Mouse (Mus musculus) liver, embryonic 12.5 days (tissue): ENCODE data around the gene Pdlim4. TPM values are rescaled to one million over a fixed set of nuclear protein-coding genes. Genes with fewer than 3 reads are reported as not detected.
"Not testable (repeated sequence)": the region's sequence is repeated elsewhere in the genome, so short reads cannot be mapped to it uniquely, and the experiment has no call there.

Experiments
- ATAC-seq: fragments of 200-750 bp; cut with Nextera tagmentation; 2 replicates; pipeline ENCODE4 v1.8.0; 2017; ENCODE audit warnings: moderate number of reproducible peaks, mild to moderate bottlenecking, moderate library complexity
- H3K27ac ChIP-seq: fragments of 300-500 bp; sonication (generic); 2 replicates; pipeline ENCODE4 v1.5.1; 2016; ENCODE audit warnings: mild to moderate bottlenecking
- H3K27me3 ChIP-seq: fragments of 300-500 bp; sonication (generic); replicated peaks from 2 replicates; pipeline ENCODE4 v1.6.1; 2016; ENCODE audit warnings: mild to moderate bottlenecking, moderate library complexity
- H3K36me3 ChIP-seq: fragments of 300-500 bp; sonication (generic); 2 replicates; pipeline ENCODE4 v1.6.1; 2016; ENCODE audit warnings: mild to moderate bottlenecking, moderate library complexity
- H3K4me1 ChIP-seq: fragments of 300-500 bp; sonication (generic); 2 replicates; pipeline ENCODE4 v1.6.1; 2016
- H3K4me2 ChIP-seq: fragments of 300-500 bp; sonication (generic); 2 replicates; pipeline ENCODE4 v1.6.1; 2016; ENCODE audit warnings: mild to moderate bottlenecking, moderate library complexity
- H3K4me3 ChIP-seq: fragments of 300-500 bp; sonication (generic); 2 replicates; pipeline ENCODE4 v1.5.1; 2016; ENCODE audit warnings: mild to moderate bottlenecking, moderate library complexity
- H3K9ac ChIP-seq: fragments of 300-500 bp; sonication (generic); 2 replicates; pipeline ENCODE4 v1.6.1; 2016; ENCODE audit warnings: mild to moderate bottlenecking, moderate library complexity
- H3K9me3 ChIP-seq: fragments of 300-500 bp; sonication (generic); replicated peaks from 2 replicates; pipeline ENCODE4 v1.6.1; 2016; ENCODE audit warnings: mild to moderate bottlenecking, moderate library complexity
- WGBS: fragments of 180-500 bp; shearing (Covaris S2); methylation state at CpG from one replicate; pipeline ENCODE4 v1.1.7; 2016; ENCODE audit not compliant: insufficient replicate concordance; 5-methylcytosine and 5-hydroxymethylcytosine counted together
- polyA plus RNA-seq: library from polyadenylated mRNA; unstranded; fragments of >200 nt; fragmentation: Nextera tagmentation; extraction: Ambion mirVana; gene quantifications from 2 replicates; pipeline ENCODE4 v1.2.1, GENCODE M21; 2016

Pdlim4 gene
- polyA plus RNA-seq, 1 experiment from 2014 or later: 4.4 TPM

GRCm38 (mm10) chr11:54056132-54056531, 12.7 kb downstream of the Pdlim4 start:
- Histone ChIP-seq H3K4me3 (no peak overlapping the region), H3K27ac (no peak overlapping the region), H3K9ac (no peak overlapping the region), H3K36me3 (no peaks in the 10 kb centered on the region), H3K4me2 (no peak overlapping the region), H3K9me3 (no peaks in the 10 kb centered on the region), H3K4me1 (peaks cover 13% of the 10 kb centered on the region), H3K27me3 (peaks cover 45% of the 10 kb centered on the region)
- no peak for ATAC-seq
- WGBS: 56% methylated on average over 8 of the region's 8 CpGs

- H3K36me3 ChIP-seq: no peaks in the 10 kb centered on the region
- no peak overlapping the region for H3K9ac ChIP-seq
- H3K4me1 ChIP-seq: peaks cover 13% of the 10 kb centered on the region
- peaks cover 33% of the 10 kb centered on the region for H3K27me3 ChIP-seq
- no peak for ATAC-seq
- H3K4me3 ChIP-seq: no peak overlapping the region
- WGBS: 16% methylated on average over 6 of the region's 6 CpGs
- no peaks in the 10 kb centered on the region for H3K9me3 ChIP-seq
- H3K4me2 ChIP-seq: no peak overlapping the region
- H3K27ac ChIP-seq: no peak overlapping the region
These were observed 14.6 kb downstream of the Pdlim4 start for GRCm38 (mm10) chr11:54054257-54054656.

- Histone ChIP-seq H3K27ac (no peak overlapping the region), H3K36me3 (no peaks in the 10 kb centered on the region), H3K9ac (no peak overlapping the region; the same call in 1 of the 2 replicates), H3K9me3 (no peaks in the 10 kb centered on the region), H3K4me3 (no peak overlapping the region), H3K4me2 (no peak overlapping the region), H3K27me3 (peaks cover 21% of the 10 kb centered on the region), H3K4me1 (peaks cover 13% of the 10 kb centered on the region)
- WGBS: 54% methylated on average over 7 of the region's 7 CpGs
- peak; percentile 58; the same call in 1 of the 2 replicates for ATAC-seq
These were observed 15.7 kb downstream of the Pdlim4 start for GRCm38 (mm10) chr11:54053090-54053489.

- Histone ChIP-seq H3K4me1 (peaks cover 13% of the 10 kb centered on the region), H3K4me3 (no peak overlapping the region), H3K27me3 (0 out of 2 replicates have a peak, but pooled peaks cover 14% of the 10 kb centered on the region), H3K36me3 (no peaks in the 10 kb centered on the region), H3K27ac (no peak overlapping the region), H3K4me2 (no peak overlapping the region), H3K9ac (no peak overlapping the region), H3K9me3 (no peaks in the 10 kb centered on the region)
- 80% methylated on average over 5 of the region's 5 CpGs for WGBS
- ATAC-seq: no peak
These were observed 16.7 kb downstream of the Pdlim4 start for GRCm38 (mm10) chr11:54052128-54052527.

GRCm38 (mm10) chr11:54051161-54051560, 17.7 kb downstream of the Pdlim4 start:
- Histone ChIP-seq H3K4me3 (no peak overlapping the region), H3K36me3 (no peaks in the 10 kb centered on the region), H3K4me2 (no peak overlapping the region), H3K27ac (no peak overlapping the region), H3K4me1 (peaks cover 13% of the 10 kb centered on the region), H3K9me3 (no peaks in the 10 kb centered on the region), H3K9ac (no peak overlapping the region), H3K27me3 (0 out of 2 replicates have a peak, but pooled peaks cover 17% of the 10 kb centered on the region)
- ATAC-seq: no peak
- 68% methylated on average over 7 of the region's 7 CpGs for WGBS

GRCm38 (mm10) chr11:54050205-54050604, 18.6 kb downstream of the Pdlim4 start:
- WGBS: 66% methylated on average over 2 of the region's 2 CpGs
- no peak overlapping the region for H3K9ac ChIP-seq
- no peak for ATAC-seq
- no peak overlapping the region for H3K27ac ChIP-seq
- no peak overlapping the region for H3K4me2 ChIP-seq
- no peak overlapping the region for H3K4me3 ChIP-seq
- H3K27me3 ChIP-seq: 0 out of 2 replicates have a peak, but pooled peaks cover 11% of the 10 kb centered on the region
- no peaks in the 10 kb centered on the region for H3K36me3 ChIP-seq
- no peaks in the 10 kb centered on the region for H3K9me3 ChIP-seq
- peaks cover 13% of the 10 kb centered on the region for H3K4me1 ChIP-seq

- 78% methylated on average over 6 of the region's 6 CpGs for whole genome bisulfite sequencing
- H3K4me3 ChIP-seq: no peak overlapping the region
- H3K36me3 ChIP-seq: no peaks in the 10 kb centered on the region
- no peak overlapping the region for H3K9ac ChIP-seq
- H3K9me3 ChIP-seq: no peaks in the 10 kb centered on the region
- no peaks in the 10 kb centered on the region for H3K4me1 ChIP-seq
- H3K4me2 ChIP-seq: no peak overlapping the region
- peaks cover 22% of the 10 kb centered on the region for H3K27me3 ChIP-seq
- no peak for ATAC-seq
- no peak overlapping the region for H3K27ac ChIP-seq
These were observed 28.1 kb downstream of the Pdlim4 start for GRCm38 (mm10) chr11:54040676-54041075.

GRCm38 (mm10) chr11:54032872-54033271, 35.9 kb downstream of the Pdlim4 start:
- peaks cover 24% of the 10 kb centered on the region for H3K4me1 ChIP-seq
- not testable (repeated sequence) for H3K27me3 ChIP-seq, ATAC-seq, H3K9ac ChIP-seq, H3K27ac ChIP-seq, H3K4me3 ChIP-seq, H3K9me3 ChIP-seq, H3K36me3 ChIP-seq, H3K4me2 ChIP-seq
- WGBS: 88% methylated on average over 1 of the region's 3 CpGs

GRCm38 (mm10) chr11:54028997-54029396, 39.8 kb downstream of the Pdlim4 start:
- Histone ChIP-seq H3K36me3 (peaks cover 20% of the 10 kb centered on the region), H3K27me3 (peaks cover 3% of the 10 kb centered on the region; the same call in 1 of the 2 replicates), H3K4me1 (peaks cover 49% of the 10 kb centered on the region), H3K4me3 (peak overlapping the region; percentile 92), H3K9ac (peak overlapping the region; percentile 95), H3K9me3 (no peaks in the 10 kb centered on the region), H3K27ac (peak overlapping the region; percentile 98), H3K4me2 (peak overlapping the region; percentile 92)
- 43% methylated on average over 4 of the region's 4 CpGs for WGBS
- no peak for ATAC-seq

GRCm38 (mm10) chr11:54028044-54028951, 40.5 kb downstream of the Pdlim4 start, which contains the start of gene Slc22a4:
Gene Slc22a4, minus strand, starts transcription at chr11:54028090.
- H3K4me3 ChIP-seq: peak within 1 kb of the TSS; percentile 92
- WGBS: 4% methylated on average over 61 of the region's 61 CpGs
- peak; percentile 84 for ATAC-seq
- H3K9ac ChIP-seq: peak within 1 kb of the TSS; percentile 95
- H3K27ac ChIP-seq: peak within 1 kb of the TSS; percentile 98
- peaks cover 3% of the 10 kb centered on the region; the same call in 1 of the 2 replicates for H3K27me3 ChIP-seq
- peak within 1 kb of the TSS; percentile 92 for H3K4me2 ChIP-seq
- peaks cover 24% of the 10 kb centered on the region for H3K36me3 ChIP-seq
- H3K9me3 ChIP-seq: no peaks in the 10 kb centered on the region
- H3K4me1 ChIP-seq: peaks cover 56% of the 10 kb centered on the region

- Histone ChIP-seq H3K27me3 (peaks cover 3% of the 10 kb centered on the region; the same call in 1 of the 2 replicates), H3K36me3 (peaks cover 33% of the 10 kb centered on the region), H3K27ac (peak overlapping the region; percentile 98), H3K9me3 (no peaks in the 10 kb centered on the region), H3K4me2 (peak overlapping the region; percentile 92), H3K4me1 (peaks cover 65% of the 10 kb centered on the region), H3K9ac (peak overlapping the region; percentile 95), H3K4me3 (peak overlapping the region; percentile 92)
- ATAC-seq: no peak; the same call in 1 of the 2 replicates
- WGBS: 12% methylated on average over 31 of the region's 31 CpGs
These were observed 41.4 kb downstream of the Pdlim4 start for GRCm38 (mm10) chr11:54027131-54028043.
